Mouse (Mus musculus): Measurements from ENCODE around the gene Arfgap3. TPM values are rescaled to one million over a fixed set of nuclear protein-coding genes. Genes with fewer than 3 reads are reported as not detected.

Gene Arfgap3
- polyA plus RNA-seq, 2 experiments: 51.4 to 54.8 TPM

DNA sequence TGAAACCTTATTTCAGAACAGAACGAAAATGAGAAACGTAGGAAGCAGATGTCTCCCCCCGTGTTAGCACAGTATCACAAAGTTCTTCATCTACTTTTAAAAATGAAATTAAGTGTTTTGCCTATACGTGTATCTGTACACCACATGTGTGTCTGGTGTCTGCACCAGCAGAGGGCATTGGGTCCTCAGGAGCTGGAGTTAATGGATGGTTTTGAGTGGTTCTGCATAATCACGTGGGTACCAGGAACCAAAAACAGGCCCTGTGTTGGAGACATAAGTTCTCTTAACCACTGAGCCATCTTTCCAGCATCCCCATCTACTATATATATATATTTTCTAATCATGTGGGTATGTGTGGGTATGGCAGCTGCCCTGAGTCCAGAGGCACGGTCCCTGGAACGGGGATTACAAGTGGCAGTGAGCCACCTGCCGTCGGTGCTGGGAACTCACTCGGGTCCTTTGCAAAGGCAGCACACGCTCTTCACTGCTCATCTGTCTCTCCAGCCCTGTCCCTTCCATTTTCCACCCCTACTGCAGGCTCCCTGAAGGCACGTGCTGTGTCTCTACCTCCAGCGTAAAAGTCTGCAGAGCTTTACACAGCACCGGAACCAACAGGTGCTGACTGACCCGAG, 4.0 kb downstream of the Arfgap3 start:
- H3K27me3 ChIP-seq (ENCODE audit: control insufficient read depth, insufficient read depth, low read length): no peaks in the 10 kb centered on the region
- ATAC-seq (ENCODE audit: low FRiP score, low read depth): no peak
- H3K4me1 ChIP-seq (ENCODE audit: control insufficient read depth, insufficient read depth, low read length): peaks cover 12% of the 10 kb centered on the region
- H3K9ac ChIP-seq (ENCODE audit: low read depth, low read length, severe bottlenecking): no peak overlapping the region
- H3K27ac ChIP-seq (replicated peaks; ENCODE audit: low read depth, low read length): no peak overlapping the region
- no peak overlapping the region for H3K4me3 ChIP-seq (replicated peaks; ENCODE audit: low read length)
- H3K9me3 ChIP-seq (ENCODE audit: control insufficient read depth, low read length): no peaks in the 10 kb centered on the region
- TF ChIP-seq POLR2A (IDR thresholded peaks at IDR 0.05; ENCODE audit: borderline replicate concordance, extremely low read depth, insufficient read depth, insufficient read length): no peak
- H3K4me2 ChIP-seq (replicated peaks; ENCODE audit: low read depth, low read length, severe bottlenecking): no peak overlapping the region
- peaks cover 31% of the 10 kb centered on the region for H3K36me3 ChIP-seq (ENCODE audit: control insufficient read depth, insufficient read depth, low read length)
- 89% methylated on average over 15 of the region's 15 CpGs for WGBS
- DNase-seq (ENCODE audit: low spot score): no peak

DNA sequence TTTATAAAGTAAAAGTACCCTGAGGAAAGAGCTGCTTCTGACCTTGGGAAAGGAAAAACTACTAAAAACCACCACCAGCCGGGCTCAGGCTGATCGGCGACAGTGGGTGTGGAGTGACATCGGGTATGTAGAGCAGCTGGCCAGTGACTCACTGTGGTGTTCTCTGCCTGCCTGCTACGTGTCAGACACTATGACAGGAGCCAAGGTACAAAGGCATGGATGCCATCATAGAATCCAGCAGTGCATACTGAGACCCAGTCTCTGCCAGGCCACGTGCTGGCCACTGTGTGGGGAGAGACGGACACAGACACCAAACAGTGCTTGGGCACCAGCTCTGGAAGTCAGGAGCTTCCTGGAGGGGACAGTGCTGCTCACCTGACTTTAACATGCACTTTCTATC, 5.1 kb downstream of the Arfgap3 start:
- DNase-seq (ENCODE audit: low spot score) (no peak), ATAC-seq (ENCODE audit: low FRiP score, low read depth) (no peak)
- Histone ChIP-seq H3K27me3 (ENCODE audit: control insufficient read depth, insufficient read depth, low read length) (no peaks in the 10 kb centered on the region), H3K4me3 (replicated peaks; ENCODE audit: low read length) (no peak overlapping the region), H3K4me1 (ENCODE audit: control insufficient read depth, insufficient read depth, low read length) (peaks cover 9% of the 10 kb centered on the region), H3K27ac (replicated peaks; ENCODE audit: low read depth, low read length) (no peak overlapping the region), H3K4me2 (replicated peaks; ENCODE audit: low read depth, low read length, severe bottlenecking) (no peak overlapping the region), H3K36me3 (ENCODE audit: control insufficient read depth, insufficient read depth, low read length) (peaks cover 40% of the 10 kb centered on the region), H3K9ac (ENCODE audit: low read depth, low read length, severe bottlenecking) (no peak overlapping the region), H3K9me3 (ENCODE audit: control insufficient read depth, low read length) (no peaks in the 10 kb centered on the region)
- no peak for TF ChIP-seq POLR2A (IDR thresholded peaks at IDR 0.05; ENCODE audit: borderline replicate concordance, extremely low read depth, insufficient read depth, insufficient read length)
- WGBS: 64% methylated on average over 7 of the region's 7 CpGs

DNA sequence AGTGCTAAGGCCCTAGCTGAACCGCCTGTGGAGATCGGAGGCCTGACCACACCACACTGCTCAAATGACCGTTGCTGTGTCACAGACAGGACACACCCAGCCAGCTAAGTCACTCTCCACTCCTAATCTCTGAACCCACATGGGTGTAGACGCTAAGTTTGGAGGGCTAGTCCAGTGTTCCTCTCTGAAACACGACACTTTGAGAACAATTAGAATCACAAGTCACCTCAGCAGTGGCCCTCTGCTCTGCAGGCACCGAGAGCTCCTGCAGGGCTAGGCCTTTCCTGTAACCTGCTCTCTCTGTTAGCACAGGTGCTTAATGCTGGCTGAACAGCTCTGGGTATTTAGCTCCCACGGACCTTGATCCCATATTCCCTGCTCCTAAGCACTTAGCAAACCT, 5.9 kb downstream of the Arfgap3 start:
- ATAC-seq (ENCODE audit: low FRiP score, low read depth) (no peak), DNase-seq (ENCODE audit: low spot score) (no peak)
- TF ChIP-seq POLR2A (IDR thresholded peaks at IDR 0.05; ENCODE audit: borderline replicate concordance, extremely low read depth, insufficient read depth, insufficient read length): no peak
- H3K4me3 ChIP-seq (replicated peaks; ENCODE audit: low read length): no peak overlapping the region
- WGBS: 31% methylated on average over 7 of the region's 7 CpGs
- peaks cover 40% of the 10 kb centered on the region for H3K36me3 ChIP-seq (ENCODE audit: control insufficient read depth, insufficient read depth, low read length)
- H3K9ac ChIP-seq (ENCODE audit: low read depth, low read length, severe bottlenecking): no peak overlapping the region
- H3K27me3 ChIP-seq (ENCODE audit: control insufficient read depth, insufficient read depth, low read length): no peaks in the 10 kb centered on the region
- peaks cover 7% of the 10 kb centered on the region for H3K4me1 ChIP-seq (ENCODE audit: control insufficient read depth, insufficient read depth, low read length)
- H3K9me3 ChIP-seq (ENCODE audit: control insufficient read depth, low read length): no peaks in the 10 kb centered on the region
- no peak overlapping the region for H3K4me2 ChIP-seq (replicated peaks; ENCODE audit: low read depth, low read length, severe bottlenecking)
- no peak overlapping the region for H3K27ac ChIP-seq (replicated peaks; ENCODE audit: low read depth, low read length)

DNA sequence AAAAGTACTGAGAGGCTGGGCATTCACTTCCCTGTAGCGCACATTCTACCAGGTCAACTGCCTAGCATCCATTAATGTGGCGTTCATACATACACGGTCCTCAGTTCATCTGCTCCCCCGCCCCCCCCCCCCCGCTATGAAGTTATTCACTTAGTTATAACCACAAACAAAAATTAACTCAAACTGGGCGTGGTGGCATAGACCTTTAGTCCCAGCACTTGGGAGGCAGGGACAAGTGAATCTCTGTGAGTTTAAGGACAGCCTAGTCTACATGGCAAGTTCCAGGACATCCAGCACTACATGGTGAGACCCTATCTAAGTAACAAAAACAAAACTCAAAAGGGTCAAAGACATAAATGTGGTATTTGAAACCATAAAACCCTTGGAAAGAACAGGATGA, 11.1 kb downstream of the Arfgap3 start:
- Histone ChIP-seq H3K4me1 (ENCODE audit: control insufficient read depth, insufficient read depth, low read length) (no peaks in the 10 kb centered on the region), H3K27ac (replicated peaks; ENCODE audit: low read depth, low read length) (no peak overlapping the region), H3K27me3 (ENCODE audit: control insufficient read depth, insufficient read depth, low read length) (no peaks in the 10 kb centered on the region), H3K4me3 (replicated peaks; ENCODE audit: low read length) (no peak overlapping the region), H3K4me2 (replicated peaks; ENCODE audit: low read depth, low read length, severe bottlenecking) (no peak overlapping the region), H3K36me3 (ENCODE audit: control insufficient read depth, insufficient read depth, low read length) (peaks cover 62% of the 10 kb centered on the region), H3K9ac (ENCODE audit: low read depth, low read length, severe bottlenecking) (no peak overlapping the region), H3K9me3 (ENCODE audit: control insufficient read depth, low read length) (no peaks in the 10 kb centered on the region)
- TF ChIP-seq POLR2A (IDR thresholded peaks at IDR 0.05; ENCODE audit: borderline replicate concordance, extremely low read depth, insufficient read depth, insufficient read length): no peak
- ATAC-seq (ENCODE audit: low FRiP score, low read depth): no peak; the same call in 1 of the 2 replicates
- no peak for DNase-seq (ENCODE audit: low spot score)
- WGBS: 83% methylated on average over 4 of the region's 6 CpGs

DNA sequence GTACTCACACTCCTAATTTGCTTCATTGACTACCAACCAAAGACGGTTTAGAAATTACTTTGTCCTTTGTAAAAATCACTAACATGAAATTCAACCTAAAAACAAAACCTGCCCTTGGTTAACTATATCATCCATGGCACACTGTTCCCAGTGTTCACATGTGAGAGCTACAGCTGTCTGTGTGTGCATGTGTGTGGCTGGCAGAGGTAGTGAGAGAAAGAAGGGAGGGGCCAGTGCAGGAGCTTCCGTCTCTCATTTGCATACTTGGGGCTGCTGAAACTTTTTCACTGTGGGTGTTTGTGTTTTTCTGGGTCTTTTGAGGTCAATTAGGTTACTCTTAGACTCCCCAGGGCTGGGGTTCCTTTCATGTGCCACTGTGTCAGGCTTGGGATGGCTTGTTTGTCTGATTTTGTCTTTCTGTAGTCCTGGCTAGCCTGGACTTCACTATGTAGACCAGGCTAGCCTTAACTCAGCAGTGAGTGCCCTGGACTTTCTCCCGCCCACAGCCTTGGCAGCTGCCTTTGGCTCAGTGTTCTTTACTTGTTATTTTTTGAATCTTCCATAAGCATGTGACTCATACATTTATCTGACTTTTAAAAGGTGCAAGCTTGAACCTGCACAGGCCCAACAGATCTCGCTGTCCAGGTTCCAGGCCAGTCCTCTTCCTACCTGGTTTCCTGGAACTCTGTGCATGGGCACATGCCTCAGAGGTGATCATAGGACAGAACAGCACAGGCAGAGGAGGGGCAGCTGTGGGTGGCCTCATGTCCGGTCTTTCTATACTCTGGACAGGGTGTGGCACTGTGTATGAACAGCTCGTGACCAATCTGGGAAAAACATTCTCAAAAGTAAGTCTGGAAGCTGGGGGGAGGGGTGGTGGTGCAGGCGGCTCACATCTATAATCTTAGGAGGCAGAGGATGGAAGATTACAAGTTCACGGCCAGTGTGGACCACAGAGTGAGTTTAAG, 11.9 kb downstream of the Arfgap3 start:
- H3K4me2 ChIP-seq (replicated peaks; ENCODE audit: low read depth, low read length, severe bottlenecking): no peak overlapping the region
- H3K27ac ChIP-seq (replicated peaks; ENCODE audit: low read depth, low read length): no peak overlapping the region
- no peak overlapping the region for H3K4me3 ChIP-seq (replicated peaks; ENCODE audit: low read length)
- no peak overlapping the region for H3K9ac ChIP-seq (ENCODE audit: low read depth, low read length, severe bottlenecking)
- H3K27me3 ChIP-seq (ENCODE audit: control insufficient read depth, insufficient read depth, low read length): no peaks in the 10 kb centered on the region
- H3K36me3 ChIP-seq (ENCODE audit: control insufficient read depth, insufficient read depth, low read length): peaks cover 68% of the 10 kb centered on the region
- no peaks in the 10 kb centered on the region for H3K4me1 ChIP-seq (ENCODE audit: control insufficient read depth, insufficient read depth, low read length)
- DNase-seq (ENCODE audit: low spot score) (no peak), ATAC-seq (ENCODE audit: low FRiP score, low read depth) (no peak)
- 76% methylated on average over 8 of the region's 8 CpGs for WGBS
- no peak for TF ChIP-seq POLR2A (IDR thresholded peaks at IDR 0.05; ENCODE audit: borderline replicate concordance, extremely low read depth, insufficient read depth, insufficient read length)
- no peaks in the 10 kb centered on the region for H3K9me3 ChIP-seq (ENCODE audit: control insufficient read depth, low read length)

Measured in limb, embryonic 14.5 days (tissue).